Mouse (Mus musculus): ENCODE data around the gene Yipf2.
A peak's percentile ranks its signal among the peaks of the same experiment; 100 is the strongest.
"Not testable (repeated sequence)": the region's sequence is repeated elsewhere in the genome, so short reads cannot be mapped to it uniquely, and the experiment has no call there.

Gene Yipf2

DNA sequence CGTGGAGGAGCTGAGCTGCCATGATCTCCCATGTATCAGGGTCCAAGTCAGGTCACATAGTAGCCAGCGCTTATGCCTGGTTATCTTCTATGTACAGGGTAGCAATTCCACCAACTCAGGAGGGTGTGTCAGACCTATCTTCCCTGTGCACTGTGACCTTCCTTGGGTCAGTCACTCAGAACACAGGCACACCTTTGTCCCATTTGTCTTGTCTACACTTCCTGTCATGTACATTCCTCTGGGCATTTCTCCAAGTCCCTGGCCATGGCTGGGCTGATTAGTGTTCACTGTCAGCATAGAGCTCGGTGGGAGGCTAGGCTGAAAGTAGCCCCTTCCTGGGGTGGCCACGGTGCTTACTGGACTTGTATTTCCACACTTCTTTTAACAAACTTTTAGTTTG lies 34.3 kb downstream of the Yipf2 start:
- no peak for DNase-seq (ENCODE audit: low spot score in 2 of 2)

DNA sequence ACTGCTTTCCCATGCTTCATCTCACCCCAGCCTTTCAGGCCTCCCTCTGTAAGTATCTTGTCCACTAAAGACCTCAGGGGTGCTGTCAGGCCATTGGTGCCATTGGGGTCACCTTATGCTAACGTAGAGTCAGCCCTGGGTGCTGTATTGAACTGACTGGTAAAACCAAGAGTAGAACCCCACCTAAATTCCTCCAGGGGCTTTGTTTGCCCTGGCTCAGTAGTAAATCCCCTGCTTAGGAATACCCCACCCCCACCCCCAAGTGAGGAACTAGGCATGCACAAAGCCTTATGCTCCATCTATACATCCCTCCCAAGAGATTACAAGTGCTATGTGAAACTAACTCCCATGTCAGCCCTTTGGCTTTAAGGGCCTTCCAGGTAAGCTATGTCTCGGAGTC lies 35.1 kb downstream of the Yipf2 start:
- DNase-seq (ENCODE audit: low spot score in 2 of 2), result no peak

GRCm38 (mm10) chr9:21556996-21557395 lies 35.6 kb downstream of the Yipf2 start:
- no peak for DNase-seq (ENCODE audit: low spot score in 2 of 2)

DNA sequence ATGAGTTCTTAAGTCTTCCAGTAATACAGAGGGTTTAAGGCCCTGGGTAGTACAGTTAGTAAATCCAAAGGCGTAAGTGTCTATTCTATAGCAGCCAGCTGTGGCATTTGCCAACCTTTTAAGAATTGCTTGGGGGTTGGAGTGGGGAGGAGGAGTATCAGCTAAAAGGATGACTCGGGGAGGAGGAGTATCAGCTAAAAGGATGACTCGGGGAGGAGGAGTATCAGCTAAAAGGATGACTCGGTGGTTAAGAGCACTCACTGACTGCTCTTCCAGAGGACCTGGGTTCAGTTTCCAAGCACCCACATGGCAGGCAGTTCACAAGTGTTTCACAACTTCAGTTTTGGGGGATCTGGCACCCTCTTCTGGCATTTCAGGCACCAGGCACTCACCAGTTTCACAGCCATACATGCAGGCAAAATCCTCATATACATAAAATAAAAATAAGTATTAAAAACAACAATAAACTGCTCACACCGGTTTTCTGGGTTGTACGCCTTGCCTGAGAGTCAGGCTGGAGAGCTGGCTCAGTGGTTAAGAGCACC lies 37.4 kb downstream of the Yipf2 start:
- DNase-seq (ENCODE audit: low spot score in 2 of 2), result no peak

GRCm38 (mm10) chr9:21553607-21554273 lies 38.9 kb downstream of the Yipf2 start:
- no peak for DNase-seq (ENCODE audit: low spot score in 2 of 2)

GRCm38 (mm10) chr9:21551049-21551448 lies 41.6 kb downstream of the Yipf2 start:
- no peak for DNase-seq (ENCODE audit: low spot score in 2 of 2)

DNA sequence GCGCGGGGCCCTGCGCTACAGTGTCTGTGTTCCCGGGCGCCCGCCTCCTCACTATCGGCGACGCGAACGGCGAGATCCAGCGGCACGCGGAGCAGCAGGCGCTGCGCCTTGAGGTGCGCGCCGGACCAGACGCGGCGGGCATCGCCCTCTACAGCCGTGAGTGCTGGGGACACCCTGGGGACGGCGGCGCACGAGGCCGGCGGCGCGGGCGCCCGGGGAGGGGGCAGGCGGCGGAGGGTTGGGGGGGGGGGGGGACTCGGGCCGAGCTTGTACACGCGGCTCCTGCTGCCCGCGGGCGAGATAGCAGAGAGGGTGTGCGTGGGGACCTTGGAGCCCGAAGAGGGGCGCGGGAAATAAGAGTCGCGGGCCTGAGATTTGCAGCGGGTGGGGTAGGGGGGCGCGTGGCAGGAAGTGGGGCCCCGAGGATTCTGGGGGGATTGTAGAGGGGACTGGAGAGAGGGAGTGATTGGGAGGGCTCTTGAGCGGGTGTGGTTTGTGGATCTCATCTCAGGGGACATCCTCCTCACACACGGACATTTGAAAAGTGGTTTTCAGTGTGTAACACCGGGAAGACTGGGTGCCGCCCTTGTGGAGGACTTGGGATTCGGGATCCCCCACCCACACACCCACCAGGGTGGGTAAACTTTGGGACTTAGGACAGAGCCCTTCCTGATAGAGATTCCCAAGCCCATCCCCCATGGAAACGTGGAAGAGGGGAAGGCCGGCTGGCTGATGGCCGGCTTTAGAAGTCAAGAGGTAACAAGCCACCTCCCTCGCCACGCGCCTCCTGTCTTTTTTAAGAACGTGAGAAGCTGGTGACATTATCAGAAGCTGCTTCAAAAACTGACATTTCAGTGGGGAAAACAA lies 45.3 kb downstream of the Yipf2 start:
- DNase-seq (ENCODE audit: low spot score in 2 of 2), result peak in 1 of 2 experiments; percentile 59

DNA sequence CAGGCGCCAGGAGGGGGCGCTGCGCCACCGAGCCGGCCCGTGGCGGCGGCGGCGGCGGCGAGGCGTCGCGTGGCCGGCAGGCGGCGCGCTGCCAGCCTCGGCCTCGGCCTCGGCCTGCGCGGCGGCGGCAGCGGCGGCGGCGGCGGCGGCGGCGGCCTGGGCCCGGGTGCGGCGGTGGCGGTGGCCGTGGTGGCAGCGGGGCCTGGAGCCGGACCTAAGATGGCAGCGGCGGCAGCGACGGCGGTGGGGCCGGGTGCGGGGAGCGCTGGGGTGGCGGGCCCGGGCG lies 45.9 kb downstream of the Yipf2 start, which contains the start of gene Carm1:
TSS of gene Carm1 (plus strand) at position 106 of the 286 bp plus-strand sequence.
- no peak for DNase-seq (ENCODE audit: low spot score in 2 of 2)

DNA sequence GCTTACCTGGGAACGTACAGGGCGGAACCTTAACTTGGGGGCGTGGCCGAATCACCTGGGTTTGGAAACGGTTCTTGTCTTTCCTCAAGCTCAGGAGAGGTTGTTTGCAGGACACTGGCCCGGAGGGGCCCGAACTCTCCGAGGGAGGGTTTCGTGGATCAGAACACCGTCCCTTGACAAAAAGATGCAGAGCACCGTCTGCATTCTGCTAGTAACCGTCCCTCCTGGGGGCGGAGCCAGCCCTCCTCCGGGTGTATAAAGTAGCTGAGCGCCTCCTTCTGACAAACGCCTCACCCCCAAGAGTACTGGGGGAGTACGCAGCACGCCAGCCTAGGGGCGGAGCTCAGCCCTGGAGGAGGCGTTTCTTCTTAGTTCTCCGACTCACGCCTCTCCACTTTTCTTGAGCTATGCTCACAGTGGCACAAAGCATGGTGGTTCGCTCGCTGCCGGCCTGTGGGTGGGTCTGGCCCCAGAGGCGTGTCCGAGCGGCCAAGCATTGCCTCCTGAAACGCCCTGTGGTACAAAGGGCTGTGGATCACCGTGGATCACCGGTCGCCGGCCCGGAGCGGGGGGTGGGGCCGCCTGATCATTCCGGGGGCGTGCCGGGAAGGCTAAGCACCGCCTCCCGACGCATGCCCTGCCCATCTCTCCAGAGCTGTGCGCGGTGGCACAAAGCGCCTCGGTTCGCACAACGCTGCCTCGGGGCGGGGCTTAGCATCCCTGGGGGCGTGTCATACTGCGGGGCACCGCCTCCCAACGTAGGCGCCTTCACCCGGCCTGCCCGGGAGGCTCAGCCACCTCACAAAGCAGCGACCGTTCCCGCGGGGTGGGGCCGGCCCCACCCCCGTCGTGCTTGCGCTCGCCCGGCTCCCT lies 46.5 kb downstream of the Yipf2 start:
- DNase-seq (ENCODE audit: low spot score in 2 of 2), result peak; percentile 99

DNA sequence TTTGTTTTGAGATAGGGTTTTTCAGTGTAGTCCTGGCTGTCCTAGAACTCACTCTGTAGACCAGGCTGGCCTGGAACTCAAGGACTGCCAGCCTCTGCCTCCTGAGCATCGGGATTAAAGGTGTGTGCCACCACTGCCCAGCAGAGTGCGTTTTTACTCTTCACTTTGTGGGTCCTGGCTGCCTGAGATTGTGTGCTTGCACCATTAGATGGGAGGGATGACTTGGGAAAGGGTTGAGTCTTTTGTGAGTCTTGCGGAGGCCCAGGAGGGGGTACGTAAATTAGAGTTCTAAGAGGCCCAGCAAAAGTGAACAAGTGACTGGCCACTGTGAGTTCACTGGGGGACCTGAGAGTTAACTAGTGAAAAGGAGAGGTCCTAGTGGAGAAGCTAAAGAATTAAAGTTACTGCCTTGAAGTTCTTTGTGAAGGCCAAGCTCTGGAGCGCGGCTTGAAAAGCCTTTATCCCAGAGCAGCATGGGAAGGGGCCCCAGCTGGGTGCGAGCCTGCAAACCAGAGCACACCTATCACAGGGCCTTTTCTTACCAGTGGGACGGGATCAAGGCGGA lies 47.2 kb downstream of the Yipf2 start:
- DNase-seq (ENCODE audit: low spot score in 2 of 2), result no peak

GRCm38 (mm10) chr9:21542001-21542400 lies 50.6 kb downstream of the Yipf2 start:
- not testable (repeated sequence) for DNase-seq (ENCODE audit: low spot score in 2 of 2)

GRCm38 (mm10) chr9:21539981-21540753 lies 52.5 kb downstream of the Yipf2 start:
- no peak for DNase-seq (ENCODE audit: low spot score in 2 of 2)
